Mouse (Mus musculus) cerebellum, adult 18-20 months (tissue): ENCODE data around the gene Tnfrsf13c.
A peak's percentile ranks its signal among the peaks of the same experiment; 100 is the strongest.

Experiments
- DNase-seq, 2 experiments: peaks; one replicate each; pipeline ENCODE4 v3.0.0; 2021

Tnfrsf13c gene

GRCm38 (mm10) chr15:82181131-82181530, 43.0 kb downstream of the Tnfrsf13c start:
- no peak for DNase-seq

GRCm38 (mm10) chr15:82177743-82178290, 46.4 kb downstream of the Tnfrsf13c start:
- no peak for DNase-seq

GRCm38 (mm10) chr15:82175091-82175490, 49.1 kb downstream of the Tnfrsf13c start:
- DNase-seq, result no peak

- peak; percentile 70 for DNase-seq
Measured at GRCm38 (mm10) chr15:82172648-82173047, 51.5 kb downstream of the Tnfrsf13c start.
